Mouse (Mus musculus) lung, adult 2 months (tissue): ENCODE results near the gene Acvr1b.
A peak's percentile ranks its signal among the peaks of the same experiment; 100 is the strongest.

ENCODE experiments used
- CTCF ChIP-seq: fragments of 200-500 bp; IDR thresholded peaks from 2 replicates; pipeline ENCODE4 v1.5.1; 2011; ENCODE audit warnings: mild to moderate bottlenecking, low read length, control low read depth; ENCODE audit not compliant: insufficient read depth
- POLR2A ChIP-seq: fragments of 200-500 bp; IDR thresholded peaks from 2 replicates; pipeline ENCODE4 v1.6.1; 2011; ENCODE audit warnings: low read depth, mild to moderate bottlenecking, control low read depth, low read length, borderline replicate concordance; ENCODE audit errors: extremely low read depth

DNA sequence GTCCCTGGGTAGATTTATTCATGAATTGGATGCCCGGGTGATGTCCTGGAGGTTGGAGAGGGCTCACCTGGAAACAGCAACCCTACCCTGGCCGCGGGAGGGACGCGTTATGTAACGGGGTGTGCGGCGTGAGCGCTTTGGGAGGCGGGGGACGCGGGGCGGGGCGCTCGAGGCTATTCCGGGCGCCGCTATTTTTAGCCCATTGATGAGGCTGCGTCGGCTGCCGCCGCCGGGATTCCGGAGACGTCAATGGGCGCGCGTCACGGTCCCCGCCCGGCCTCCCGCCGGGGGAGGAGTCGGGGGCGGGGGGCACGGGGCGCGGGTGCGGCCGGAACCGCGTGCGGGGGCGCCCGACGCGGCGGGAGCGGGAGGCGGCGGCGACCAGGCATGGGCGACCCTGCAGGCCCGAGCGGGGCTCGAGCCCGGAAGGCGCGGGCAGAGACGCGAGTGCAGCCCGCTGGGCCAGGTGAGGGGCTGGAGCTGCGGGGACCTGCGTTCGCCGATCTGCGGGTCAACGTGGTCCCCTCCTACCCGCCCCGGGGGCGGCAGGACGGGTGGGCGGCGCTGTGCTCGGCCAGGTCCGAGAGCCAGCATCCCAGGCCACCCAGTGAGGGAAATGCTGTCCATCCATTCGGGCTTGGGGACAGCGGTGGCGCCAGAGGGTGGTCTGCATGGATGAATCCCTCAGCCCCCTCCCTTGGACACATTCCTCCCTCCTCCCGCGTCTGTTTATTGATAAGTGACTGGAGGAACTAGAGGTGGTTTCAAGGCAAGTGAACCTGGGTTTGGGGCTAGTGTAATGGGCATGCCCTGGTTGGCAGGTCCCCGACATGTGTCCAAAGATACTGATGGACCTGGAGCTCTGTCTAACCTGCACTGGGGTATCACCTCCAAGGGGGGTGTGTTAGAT, 80.3 kb downstream of the Acvr1b start, which contains the start of gene Nr4a1:
- TF ChIP-seq CTCF (no peak), POLR2A (peak; percentile 18; the same call in 1 of the 2 replicates)
